Mouse (Mus musculus): ENCODE measurements around the gene Lrsam1. TPM values are rescaled to one million over a fixed set of nuclear protein-coding genes. Genes with fewer than 3 reads are reported as not detected.
A peak's percentile ranks its signal among the peaks of the same experiment; 100 is the strongest.

The Lrsam1 gene
- polyA plus RNA-seq, 1 experiment from 2014 or later: 10.7 TPM

DNA sequence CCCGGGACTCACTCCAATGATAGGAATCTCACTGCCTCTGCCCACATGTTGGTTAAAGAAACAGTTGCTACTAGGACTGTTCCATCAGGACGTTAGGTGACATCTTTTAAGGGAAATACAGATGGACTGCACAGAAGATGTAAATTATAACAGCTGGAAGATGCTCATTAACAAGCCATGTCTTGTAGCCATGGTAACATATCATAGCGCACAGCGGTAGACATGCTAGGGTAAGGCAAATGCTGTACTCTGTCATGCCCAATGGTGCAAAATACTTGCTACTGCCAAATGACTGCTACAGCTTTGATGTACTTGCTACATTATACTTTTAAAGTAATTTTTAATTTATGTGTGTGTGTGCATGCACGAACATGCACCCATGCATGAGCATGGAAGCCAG is 15.7 kb upstream of the Lrsam1 start:
- Histone ChIP-seq H3K9ac (ENCODE audit: low read length) (no peak overlapping the region), H3K9me3 (ENCODE audit: control insufficient read depth, low read length) (no peaks in the 10 kb centered on the region), H3K4me1 (replicated peaks; ENCODE audit: control insufficient read depth, insufficient read depth, low read length) (peaks cover 8% of the 10 kb centered on the region), H3K27ac (ENCODE audit: low read depth, low read length) (no peak overlapping the region), H3K4me3 (ENCODE audit: low read depth, low read length) (no peak overlapping the region), H3K4me2 (ENCODE audit: low read depth, low read length, severe bottlenecking) (no peak overlapping the region), H3K27me3 (ENCODE audit: control insufficient read depth, insufficient read depth, low read length) (no peaks in the 10 kb centered on the region), H3K36me3 (ENCODE audit: control insufficient read depth, insufficient read depth, low read length) (no peaks in the 10 kb centered on the region)
- no peak for DNase-seq (ENCODE audit: low spot score)
- no peak for ATAC-seq (replicated peaks; ENCODE audit: low FRiP score)
- WGBS: 87% methylated on average over 5 of the region's 5 CpGs

DNA sequence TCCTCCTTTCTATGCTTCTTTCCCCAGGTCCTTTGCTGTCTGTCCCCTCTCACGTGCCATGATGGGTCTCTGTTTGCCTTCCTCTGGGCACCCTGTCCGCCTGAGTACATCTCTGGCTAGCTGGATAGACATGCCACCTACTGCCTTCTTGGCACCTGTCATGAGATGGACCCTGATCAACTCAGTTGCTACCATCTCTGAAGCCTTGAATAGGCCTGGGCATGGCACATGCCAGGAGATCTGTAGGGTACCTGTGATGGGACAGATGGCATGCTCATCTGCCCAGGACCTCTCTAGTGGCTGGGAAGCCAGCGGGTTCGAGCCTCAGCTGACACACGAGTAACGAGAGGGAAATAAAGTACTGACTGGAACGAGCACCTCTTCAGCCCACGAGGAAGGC is 12.8 kb upstream of the Lrsam1 start:
- H3K9me3 ChIP-seq (ENCODE audit: control insufficient read depth, low read length): no peaks in the 10 kb centered on the region

DNA sequence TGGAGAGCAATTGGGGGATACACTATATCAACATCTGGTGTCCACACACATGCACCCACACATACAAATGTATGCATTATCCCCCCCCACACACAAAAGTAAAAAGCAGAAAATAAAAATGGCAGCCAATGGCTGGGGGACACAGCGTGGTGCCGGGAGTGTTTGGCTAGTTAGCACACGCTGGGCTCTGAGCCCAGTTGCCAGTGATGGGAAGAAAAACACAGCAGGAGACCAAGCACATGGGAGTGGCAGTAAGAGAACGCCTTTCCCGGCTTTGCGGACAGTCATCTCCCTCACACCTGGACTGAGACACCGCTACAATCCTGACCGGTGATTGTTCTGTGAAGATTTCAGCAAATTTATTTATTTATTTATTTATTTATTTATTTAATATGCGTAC is 9.8 kb upstream of the Lrsam1 start:
- no peaks in the 10 kb centered on the region for H3K27me3 ChIP-seq (ENCODE audit: control insufficient read depth, insufficient read depth, low read length)
- DNase-seq (ENCODE audit: low spot score) (peak; percentile 50), ATAC-seq (replicated peaks; ENCODE audit: low FRiP score) (no peak)
- H3K4me2 ChIP-seq (ENCODE audit: low read depth, low read length, severe bottlenecking): no peak overlapping the region
- no peak overlapping the region for H3K4me3 ChIP-seq (ENCODE audit: low read depth, low read length)
- peaks cover 9% of the 10 kb centered on the region; the same call in 1 of the 2 replicates for H3K4me1 ChIP-seq (replicated peaks; ENCODE audit: control insufficient read depth, insufficient read depth, low read length)
- H3K36me3 ChIP-seq (ENCODE audit: control insufficient read depth, insufficient read depth, low read length): no peaks in the 10 kb centered on the region
- H3K27ac ChIP-seq (ENCODE audit: low read depth, low read length): no peak overlapping the region
- no peak overlapping the region for H3K9ac ChIP-seq (ENCODE audit: low read length)
- H3K9me3 ChIP-seq (ENCODE audit: control insufficient read depth, low read length): no peaks in the 10 kb centered on the region
- WGBS: 32% methylated on average over 9 of the region's 9 CpGs

More for the DNA sequence above, 12.8 kb upstream of the Lrsam1 start:
- DNase-seq (ENCODE audit: low spot score) (no peak), ATAC-seq (replicated peaks; ENCODE audit: low FRiP score) (no peak)
- Histone ChIP-seq H3K27me3 (ENCODE audit: control insufficient read depth, insufficient read depth, low read length) (no peaks in the 10 kb centered on the region), H3K9ac (ENCODE audit: low read length) (no peak overlapping the region), H3K27ac (ENCODE audit: low read depth, low read length) (no peak overlapping the region), H3K4me3 (ENCODE audit: low read depth, low read length) (no peak overlapping the region), H3K4me1 (replicated peaks; ENCODE audit: control insufficient read depth, insufficient read depth, low read length) (no peaks in the 10 kb centered on the region), H3K4me2 (ENCODE audit: low read depth, low read length, severe bottlenecking) (no peak overlapping the region), H3K36me3 (ENCODE audit: control insufficient read depth, insufficient read depth, low read length) (no peaks in the 10 kb centered on the region)
- 89% methylated on average over 8 of the region's 8 CpGs for WGBS

DNA sequence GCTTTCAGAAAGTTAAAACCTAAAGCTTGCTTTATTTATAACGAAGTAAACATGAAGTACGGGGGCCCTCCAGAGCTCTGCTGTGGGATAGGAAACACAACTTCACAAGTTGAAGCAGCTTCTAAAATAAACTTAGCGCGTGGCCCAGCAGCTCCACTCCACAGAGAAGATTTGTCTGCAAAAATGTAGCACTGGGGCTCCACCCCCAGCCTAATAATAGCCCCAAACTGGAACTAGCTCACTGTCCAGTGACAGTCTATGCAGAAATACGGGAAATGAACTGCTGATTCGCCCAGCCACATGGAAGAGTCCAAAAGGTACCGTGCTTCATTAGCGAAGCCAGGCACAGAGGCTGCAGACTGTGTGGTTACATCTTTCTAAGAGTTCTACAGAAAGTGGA is 7.9 kb upstream of the Lrsam1 start:
- H3K9me3 ChIP-seq (ENCODE audit: control insufficient read depth, low read length): no peaks in the 10 kb centered on the region
- H3K9ac ChIP-seq (ENCODE audit: low read length): no peak overlapping the region
- no peak for ATAC-seq (replicated peaks; ENCODE audit: low FRiP score)
- no peak overlapping the region for H3K27ac ChIP-seq (ENCODE audit: low read depth, low read length)
- H3K4me2 ChIP-seq (ENCODE audit: low read depth, low read length, severe bottlenecking): no peak overlapping the region
- DNase-seq (ENCODE audit: low spot score): no peak
- H3K4me1 ChIP-seq (replicated peaks; ENCODE audit: control insufficient read depth, insufficient read depth, low read length): peaks cover 10% of the 10 kb centered on the region; the same call in 1 of the 2 replicates
- peaks cover 5% of the 10 kb centered on the region for H3K36me3 ChIP-seq (ENCODE audit: control insufficient read depth, insufficient read depth, low read length)
- H3K27me3 ChIP-seq (ENCODE audit: control insufficient read depth, insufficient read depth, low read length): no peaks in the 10 kb centered on the region
- H3K4me3 ChIP-seq (ENCODE audit: low read depth, low read length): no peak overlapping the region
- 90% methylated on average over 8 of the region's 8 CpGs for WGBS

DNA sequence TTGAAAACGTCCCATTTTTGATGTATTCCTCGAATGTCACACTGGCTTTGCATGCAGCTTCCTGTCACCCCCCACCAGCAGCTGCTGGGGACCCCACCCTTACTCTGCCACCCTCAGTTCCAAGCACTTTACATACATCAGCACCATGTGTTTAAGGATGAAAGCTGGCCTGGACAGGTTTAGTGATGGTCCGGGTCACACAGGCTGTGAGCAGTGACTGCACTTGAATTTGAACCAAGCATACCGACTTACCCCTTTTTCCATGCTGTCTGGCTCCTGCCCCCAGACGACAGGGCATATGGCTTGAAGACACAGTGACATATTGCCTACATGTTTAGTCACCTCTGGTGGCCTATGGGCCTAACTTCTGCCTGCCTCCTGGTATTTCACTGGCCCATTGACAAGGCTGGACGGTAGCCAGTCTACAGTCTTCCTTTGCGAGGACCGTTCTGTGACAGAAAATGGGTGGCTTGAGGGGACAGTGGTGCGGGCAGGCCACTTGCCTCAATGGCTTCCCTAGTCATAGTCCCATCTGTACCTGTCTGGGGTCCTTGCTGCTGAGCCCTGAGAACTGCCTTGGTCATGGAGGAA is 6.7 kb upstream of the Lrsam1 start:
- peaks cover 10% of the 10 kb centered on the region for H3K36me3 ChIP-seq (ENCODE audit: control insufficient read depth, insufficient read depth, low read length)
- H3K4me1 ChIP-seq (replicated peaks; ENCODE audit: control insufficient read depth, insufficient read depth, low read length): peaks cover 14% of the 10 kb centered on the region; the same call in 1 of the 2 replicates
- 90% methylated on average over 9 of the region's 9 CpGs for WGBS
- no peak overlapping the region for H3K27ac ChIP-seq (ENCODE audit: low read depth, low read length)
- H3K9ac ChIP-seq (ENCODE audit: low read length): no peak overlapping the region; the same call in 1 of the 2 replicates
- ATAC-seq (replicated peaks; ENCODE audit: low FRiP score) (no peak), DNase-seq (ENCODE audit: low spot score) (no peak)
- no peak overlapping the region for H3K4me3 ChIP-seq (ENCODE audit: low read depth, low read length)
- no peak overlapping the region for H3K4me2 ChIP-seq (ENCODE audit: low read depth, low read length, severe bottlenecking)
- no peaks in the 10 kb centered on the region for H3K9me3 ChIP-seq (ENCODE audit: control insufficient read depth, low read length)
- no peaks in the 10 kb centered on the region for H3K27me3 ChIP-seq (ENCODE audit: control insufficient read depth, insufficient read depth, low read length)

DNA sequence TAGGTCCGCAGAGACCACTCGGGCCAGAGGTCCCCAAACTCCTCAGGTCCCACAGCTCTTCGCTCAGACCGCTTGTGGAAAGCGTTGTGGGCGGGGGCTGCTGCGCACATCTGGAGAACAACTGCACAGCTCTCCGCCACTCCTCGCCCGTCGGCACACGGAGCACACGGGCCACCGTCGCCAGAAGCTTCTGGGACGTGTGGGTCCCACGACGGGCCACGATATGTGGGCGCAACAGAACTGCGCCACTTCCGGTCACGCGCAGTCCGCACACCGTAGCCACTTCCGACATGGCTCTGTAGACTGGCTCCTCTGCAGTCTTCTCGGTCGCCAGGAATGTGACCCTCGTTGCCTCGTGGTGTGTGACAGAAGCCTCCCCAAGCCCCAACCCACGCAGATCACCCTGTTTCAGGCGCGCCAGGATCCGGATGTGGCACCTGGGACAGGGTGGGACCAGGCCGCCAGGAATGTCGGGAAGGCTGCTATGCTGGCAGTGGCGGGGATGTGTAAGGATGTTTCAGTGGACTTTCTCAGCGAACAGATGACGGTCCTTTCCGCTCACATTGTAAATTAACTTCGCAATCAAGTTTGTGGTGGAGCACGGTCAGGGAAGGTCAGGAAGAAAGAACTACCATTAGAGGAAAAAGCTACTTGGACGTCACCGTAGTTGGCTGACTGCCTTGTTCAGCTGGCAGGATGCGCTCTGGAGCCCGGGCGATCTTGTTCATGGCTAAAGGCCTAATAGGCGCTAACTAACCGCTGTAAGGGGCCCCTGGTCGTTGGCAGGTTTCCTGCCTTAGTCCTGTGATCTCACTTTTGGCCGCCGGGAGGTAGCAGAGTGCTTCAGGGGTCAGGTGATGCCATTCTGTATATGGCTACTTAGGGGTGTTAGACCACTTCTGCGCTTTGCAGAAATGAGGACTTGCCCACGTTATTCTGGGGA is 5.5 kb upstream of the Lrsam1 start:
- ATAC-seq (replicated peaks; ENCODE audit: low FRiP score): peak; percentile 84
- H3K4me1 ChIP-seq (replicated peaks; ENCODE audit: control insufficient read depth, insufficient read depth, low read length): peaks cover 16% of the 10 kb centered on the region; the same call in 1 of the 2 replicates
- peaks cover 10% of the 10 kb centered on the region for H3K36me3 ChIP-seq (ENCODE audit: control insufficient read depth, insufficient read depth, low read length)
- peak overlapping the region; percentile 83 for H3K27ac ChIP-seq (ENCODE audit: low read depth, low read length)
- H3K4me3 ChIP-seq (ENCODE audit: low read depth, low read length): peak overlapping the region; percentile 57
- peak overlapping the region; percentile 95 for H3K4me2 ChIP-seq (ENCODE audit: low read depth, low read length, severe bottlenecking)
- peak; percentile 87 for DNase-seq (ENCODE audit: low spot score)
- no peaks in the 10 kb centered on the region for H3K9me3 ChIP-seq (ENCODE audit: control insufficient read depth, low read length)
- peak overlapping the region; percentile 86 for H3K9ac ChIP-seq (ENCODE audit: low read length)
- no peaks in the 10 kb centered on the region for H3K27me3 ChIP-seq (ENCODE audit: control insufficient read depth, insufficient read depth, low read length)
- WGBS: 1% methylated on average over 55 of the region's 55 CpGs

DNA sequence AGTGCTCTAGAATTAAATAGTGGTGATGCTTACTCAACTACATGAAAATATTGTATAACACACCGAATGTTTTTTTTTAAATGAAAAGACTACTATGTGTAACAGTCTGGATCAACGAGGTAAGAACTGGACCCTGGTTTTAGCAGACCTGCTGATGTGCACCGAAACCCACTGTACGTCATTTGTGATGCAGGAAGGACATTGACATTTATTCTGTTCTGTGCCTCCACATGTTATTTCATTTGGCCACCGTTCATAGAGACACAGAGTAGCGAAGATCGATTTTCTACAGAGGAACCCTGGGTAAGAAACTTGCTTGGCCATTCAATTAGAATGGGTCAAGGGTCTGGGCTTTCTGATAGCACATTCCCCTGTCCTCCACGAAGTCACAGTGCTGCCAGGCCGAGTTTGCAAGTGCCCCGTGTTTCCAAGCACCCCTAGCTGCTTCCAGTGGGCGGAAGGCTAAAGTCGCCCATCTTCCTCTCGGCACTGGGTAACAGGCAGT is 4.8 kb upstream of the Lrsam1 start:
- peaks cover 16% of the 10 kb centered on the region; the same call in 1 of the 2 replicates for H3K4me1 ChIP-seq (replicated peaks; ENCODE audit: control insufficient read depth, insufficient read depth, low read length)
- peak overlapping the region; percentile 95 for H3K4me2 ChIP-seq (ENCODE audit: low read depth, low read length, severe bottlenecking)
- H3K27me3 ChIP-seq (ENCODE audit: control insufficient read depth, insufficient read depth, low read length): no peaks in the 10 kb centered on the region
- WGBS: 9% methylated on average over 13 of the region's 13 CpGs
- DNase-seq (ENCODE audit: low spot score) (no peak), ATAC-seq (replicated peaks; ENCODE audit: low FRiP score) (no peak; the same call in 1 of the 2 replicates)
- no peaks in the 10 kb centered on the region for H3K9me3 ChIP-seq (ENCODE audit: control insufficient read depth, low read length)
- H3K36me3 ChIP-seq (ENCODE audit: control insufficient read depth, insufficient read depth, low read length): peaks cover 10% of the 10 kb centered on the region
- peak overlapping the region; percentile 57 for H3K4me3 ChIP-seq (ENCODE audit: low read depth, low read length)
- peak overlapping the region; percentile 86 for H3K9ac ChIP-seq (ENCODE audit: low read length)
- H3K27ac ChIP-seq (ENCODE audit: low read depth, low read length): peak overlapping the region; percentile 83

DNA sequence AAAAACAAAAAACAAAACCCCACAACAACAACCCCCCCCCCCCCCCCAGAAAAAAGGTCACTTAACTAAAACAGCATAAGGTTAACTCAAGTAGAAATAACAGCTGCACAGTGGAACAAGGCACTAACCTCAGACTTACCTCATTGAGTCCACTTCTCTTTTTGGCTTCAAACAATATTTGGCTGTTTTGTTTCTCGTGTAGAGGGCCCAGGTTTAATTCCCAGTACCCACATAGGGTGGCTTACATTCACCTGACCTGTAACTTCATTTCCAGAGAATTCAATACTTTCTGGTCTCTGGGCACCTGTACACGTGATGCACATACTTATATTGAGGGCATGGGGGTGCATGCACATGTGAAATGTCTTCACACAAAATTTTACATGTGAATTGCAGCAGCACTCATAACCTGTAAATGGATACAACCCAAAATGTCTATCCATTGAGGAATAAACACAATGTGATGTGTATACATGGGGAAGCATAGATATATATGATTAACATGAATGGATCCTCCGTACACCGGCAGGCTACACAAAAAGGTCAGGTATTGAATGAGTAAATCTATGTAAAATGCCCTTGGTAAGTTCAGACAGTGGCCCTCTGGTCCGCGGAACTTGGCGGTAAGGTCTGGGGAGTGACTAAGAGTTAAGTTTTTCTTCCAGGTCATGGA is 4.2 kb upstream of the Lrsam1 start:
- peak overlapping the region; percentile 95; the same call in 1 of the 2 replicates for H3K4me2 ChIP-seq (ENCODE audit: low read depth, low read length, severe bottlenecking)
- peaks cover 19% of the 10 kb centered on the region; the same call in 1 of the 2 replicates for H3K4me1 ChIP-seq (replicated peaks; ENCODE audit: control insufficient read depth, insufficient read depth, low read length)
- H3K4me3 ChIP-seq (ENCODE audit: low read depth, low read length): no peak overlapping the region
- H3K27ac ChIP-seq (ENCODE audit: low read depth, low read length): no peak overlapping the region
- ATAC-seq (replicated peaks; ENCODE audit: low FRiP score) (no peak), DNase-seq (ENCODE audit: low spot score) (no peak)
- no peak overlapping the region for H3K9ac ChIP-seq (ENCODE audit: low read length)
- no peaks in the 10 kb centered on the region for H3K27me3 ChIP-seq (ENCODE audit: control insufficient read depth, insufficient read depth, low read length)
- no peaks in the 10 kb centered on the region for H3K9me3 ChIP-seq (ENCODE audit: control insufficient read depth, low read length)
- 23% methylated on average over 7 of the region's 7 CpGs for WGBS
- H3K36me3 ChIP-seq (ENCODE audit: control insufficient read depth, insufficient read depth, low read length): peaks cover 10% of the 10 kb centered on the region

Measured in forebrain, embryonic 11.5 days (tissue).